Mouse (Mus musculus) CH12.LX (cell line): ENCODE data around the gene Tram2. TPM values are rescaled to one million over a fixed set of nuclear protein-coding genes. Genes with fewer than 3 reads are reported as not detected.

Source experiments
- DNase-seq: peaks from one replicate; pipeline ENCODE4 v3.0.0-alpha.2; 2013; ENCODE audit errors: extremely low read depth
- H3K27ac ChIP-seq: 2 replicates; pipeline ENCODE4 v1.5.1; 2012; ENCODE audit warnings: low read depth, mild to moderate bottlenecking, control low read depth, moderate library complexity; ENCODE audit not compliant: insufficient read depth
- H3K27me3 ChIP-seq: replicated peaks from 2 replicates; pipeline ENCODE3; 2012; ENCODE audit warnings: inconsistent platforms
- H3K36me3 ChIP-seq, 2 experiments: replicated peaks in 1 of 2; 2 replicates each; pipeline versions ENCODE3 to v1.6.1; 2012; ENCODE audit warnings: inconsistent platforms in 1 of 2, low read length in 1 of 2, mild to moderate bottlenecking in 1 of 2, mixed read lengths in 1 of 2, moderate library complexity in 1 of 2; ENCODE audit not compliant: control insufficient read depth in 1 of 2, insufficient read depth in 1 of 2
- H3K4me1 ChIP-seq, 2 experiments: 2 replicates each; pipeline ENCODE4 v1.6.1; 2012; ENCODE audit warnings: inconsistent platforms in 1 of 2, moderate library complexity in 1 of 2; ENCODE audit not compliant: insufficient read depth in 2 of 2, control insufficient read depth in 1 of 2
- H3K4me2 ChIP-seq: 2 replicates; pipeline ENCODE4 v1.6.1; 2012; ENCODE audit warnings: low read depth, mild to moderate bottlenecking, control low read depth; ENCODE audit not compliant: poor library complexity, insufficient read depth, severe bottlenecking
- H3K4me3 ChIP-seq, 3 experiments: fragments of 150-350 bp in 1 of 3; sonication (generic) in 1 of 3; replicated peaks in 1 of 3; 2 replicates each; pipeline versions ENCODE3 to v1.5.1; 2011 to 2012; ENCODE audit warnings: low read depth in 2 of 3, low read length in 2 of 3, mild to moderate bottlenecking in 2 of 3, moderate library complexity in 2 of 3, control low read depth in 1 of 3, improper control_type of control experiment in 1 of 3, inconsistent platforms in 1 of 3, mixed read lengths in 1 of 3; ENCODE audit not compliant: poor library complexity in 1 of 3
- H3K79me2 ChIP-seq: replicated peaks from 2 replicates; pipeline ENCODE4 v1.6.1; 2012; ENCODE audit warnings: mild to moderate bottlenecking, moderate library complexity; ENCODE audit not compliant: control insufficient read depth, poor library complexity, insufficient read depth, severe bottlenecking; ENCODE audit errors: extremely low read depth
- H3K9ac ChIP-seq: 2 replicates; pipeline ENCODE4 v1.6.1; 2012; ENCODE audit warnings: low read depth, mild to moderate bottlenecking, control low read depth, moderate library complexity; ENCODE audit not compliant: insufficient read depth
- H3K9me3 ChIP-seq: replicated peaks from 2 replicates; pipeline ENCODE3; 2012; ENCODE audit warnings: low read length, inconsistent platforms, mixed read lengths
- CHD1 ChIP-seq: IDR thresholded peaks from 2 replicates; pipeline ENCODE4 v1.6.1; 2012; ENCODE audit warnings: low read depth, low read length, improper control_type of control experiment, inconsistent platforms
- CTCF ChIP-seq, 2 experiments: IDR thresholded peaks in 1 of 2; conservative IDR thresholded peaks in 1 of 2; 2 replicates each; pipeline ENCODE4 v1.5.1; 2011 to 2012; ENCODE audit warnings: low read depth in 2 of 2, low read length in 2 of 2, improper control_type of control experiment in 1 of 2, inconsistent platforms in 1 of 2, mild to moderate bottlenecking in 1 of 2, moderate library complexity in 1 of 2
- EP300 ChIP-seq: IDR thresholded peaks from 2 replicates; pipeline ENCODE4 v1.6.1; 2011; ENCODE audit warnings: low read length, improper control_type of control experiment
- ETS1 ChIP-seq: conservative IDR thresholded peaks from 2 replicates; pipeline ENCODE4 v1.6.1; 2012; ENCODE audit warnings: low read depth, mild to moderate bottlenecking, inconsistent platforms, low read length, improper control_type of control experiment, moderate library complexity
- JUN ChIP-seq: IDR thresholded peaks from 2 replicates; pipeline ENCODE4 v1.6.1; 2011; ENCODE audit warnings: low read depth, mild to moderate bottlenecking, low read length, improper control_type of control experiment, moderate library complexity; ENCODE audit not compliant: insufficient read depth
- KAT2A ChIP-seq: IDR thresholded peaks from 2 replicates; pipeline ENCODE4 v1.6.1; 2012; ENCODE audit warnings: low read length, improper control_type of control experiment, inconsistent platforms; ENCODE audit not compliant: insufficient replicate concordance
- MAFK ChIP-seq: IDR thresholded peaks from 2 replicates; pipeline ENCODE4 v1.6.1; 2011; ENCODE audit warnings: low read length, improper control_type of control experiment; ENCODE audit not compliant: insufficient replicate concordance
- MAZ ChIP-seq: IDR thresholded peaks from 2 replicates; pipeline ENCODE4 v1.6.1; 2012; ENCODE audit warnings: low read depth, mild to moderate bottlenecking, inconsistent platforms, low read length, improper control_type of control experiment, moderate library complexity
- MYC ChIP-seq: IDR thresholded peaks from 2 replicates; pipeline ENCODE4 v1.6.1; 2011; ENCODE audit warnings: low read depth, mild to moderate bottlenecking, improper control_type of control experiment, low read length
- SMC3 ChIP-seq: IDR thresholded peaks from 2 replicates; pipeline ENCODE4 v1.6.1; 2011; ENCODE audit warnings: low read depth, low read length, improper control_type of control experiment
- TCF12 ChIP-seq: IDR thresholded peaks from 2 replicates; pipeline ENCODE4 v1.6.1; 2014; ENCODE audit warnings: low read depth, mild to moderate bottlenecking, inconsistent platforms, low read length, improper control_type of control experiment
- ZNF384 ChIP-seq: IDR thresholded peaks from 2 replicates; pipeline ENCODE4 v1.6.1; 2012; ENCODE audit warnings: low read depth, low read length, improper control_type of control experiment, inconsistent platforms
- dilution Hi-C: fragments of 300-500 bp; cut with MboI; formaldehyde crosslinking; loops from 2 replicates; pipeline ENCODE4 v1.14.3; 2020; ENCODE audit warnings: low sequenced_read_pairs; ENCODE audit not compliant: extremely low pct_unique_long_range_greater_than_20kb, extremely low pct_ligation_motif_present
- in situ Hi-C: fragments of 300-500 bp; cut with MboI; formaldehyde crosslinking; loops from 3 replicates; pipeline ENCODE4 v1.14.3; 2019; ENCODE audit warnings: low sequenced_read_pairs, low pct_ligation_motif_present, low pct_unique_long_range_greater_than_20kb, mixed read lengths
- polyA plus RNA-seq: library from polyadenylated mRNA; unstranded; fragments of >175 nt; gene quantifications from 2 replicates; pipeline ENCODE4 v1.2.1, GENCODE M21; 2012; ENCODE audit warnings: low read depth; ENCODE audit not compliant: insufficient read length
- total RNA-seq, 2 experiments: library from RNA; depleted of rRNA; stranded (reverse); fragments of 300-350 nt in 1 of 2; fragments of >200 nt in 1 of 2; gene quantifications; 2 replicates each; pipeline ENCODE4 v1.2.3; 2012 to 2014

Gene Tram2
- total and polyA plus RNA-seq, 3 experiments, result 1.9 to 6.6 (median 2.4) TPM

- no peak overlapping the region for H3K4me2 ChIP-seq
- no peak overlapping the region for H3K27ac ChIP-seq
- no peaks in the 10 kb centered on the region for H3K79me2 ChIP-seq
- H3K27me3 ChIP-seq, result no peaks in the 10 kb centered on the region
- no peak overlapping the region for H3K4me3 ChIP-seq
- TF ChIP-seq CTCF (conservative IDR thresholded peaks at IDR 0.05 in 1 of 2, IDR thresholded peaks at IDR 0.05 in 1 of 2; ENCODE audit: low read depth in 2 of 2, low read length in 2 of 2) (no peak), MAFK (no peak), CHD1 (no peak)
- in situ Hi-C loops (no loop called here), dilution Hi-C loops (no loop called here)
- H3K9ac ChIP-seq, result no peak overlapping the region
- peaks cover 13 to 22% of the 10 kb centered on the region in 2 experiments for H3K4me1 ChIP-seq
- H3K36me3 ChIP-seq, result no peaks in the 10 kb centered on the region
- no peaks in the 10 kb centered on the region for H3K9me3 ChIP-seq
- DNase-seq, result no peak
These were observed 10.7 kb upstream of the Tram2 start for GRCm38 (mm10) chr1:21089661-21090117.

GRCm38 (mm10) chr1:21086291-21086690, 7.3 kb upstream of the Tram2 start:
- dilution Hi-C loops, result no loop called here
- in situ Hi-C loops, result no loop called here
- H3K9me3 ChIP-seq, result no peaks in the 10 kb centered on the region
- no peaks in the 10 kb centered on the region for H3K36me3 ChIP-seq
- no peak for TF ChIP-seq MYC
- H3K9ac ChIP-seq, result no peak overlapping the region
- no peak for DNase-seq
- H3K4me2 ChIP-seq, result no peak overlapping the region
- no peaks in the 10 kb centered on the region for H3K79me2 ChIP-seq
- H3K4me3 ChIP-seq, result no peak overlapping the region
- H3K27ac ChIP-seq, result no peak overlapping the region
- H3K4me1 ChIP-seq, result peaks cover 0 to 9% of the 10 kb centered on the region in 2 experiments; a peak in 2 of 4 replicates
- peaks cover 3% of the 10 kb centered on the region for H3K27me3 ChIP-seq

- Histone ChIP-seq H3K4me3 (no peak overlapping the region), H3K36me3 (no peaks in the 10 kb centered on the region), H3K9ac (no peak overlapping the region), H3K27ac (no peak overlapping the region), H3K4me2 (no peak overlapping the region), H3K27me3 (peaks cover 4% of the 10 kb centered on the region), H3K79me2 (no peaks in the 10 kb centered on the region), H3K9me3 (no peaks in the 10 kb centered on the region), H3K4me1 (peaks cover 0 to 9% of the 10 kb centered on the region in 2 experiments; a peak in 2 of 4 replicates)
- TF ChIP-seq EP300 (no peak), ETS1 (no peak), TCF12 (no peak), MAZ (no peak), ZNF384 (no peak), SMC3 (no peak), KAT2A (no peak), JUN (no peak)
- dilution Hi-C loops (no loop called here), in situ Hi-C loops (no loop called here)
- DNase-seq, result no peak
These were observed 5.6 kb upstream of the Tram2 start for GRCm38 (mm10) chr1:21084661-21085060.
